Mouse (Mus musculus) heart, postnatal 14 days (tissue): ENCODE measurements at regions not wholly inside any gene's neighbourhood (a gene's known extent, or its start where the extent isn't known, plus 50 kb on each side); places are given as distances from the start of the nearest gene placed in this dataset.

ENCODE experiments used
- DNase-seq, 2 experiments: peaks; one replicate each; pipeline ENCODE4 v3.0.0; 2021 to 2022
- intact Hi-C: fragments of 180-260 bp; cut with DNase I; formaldehyde crosslinking; loops from one replicate; pipeline ENCODE4 v1.15.1; 2025

DNA sequence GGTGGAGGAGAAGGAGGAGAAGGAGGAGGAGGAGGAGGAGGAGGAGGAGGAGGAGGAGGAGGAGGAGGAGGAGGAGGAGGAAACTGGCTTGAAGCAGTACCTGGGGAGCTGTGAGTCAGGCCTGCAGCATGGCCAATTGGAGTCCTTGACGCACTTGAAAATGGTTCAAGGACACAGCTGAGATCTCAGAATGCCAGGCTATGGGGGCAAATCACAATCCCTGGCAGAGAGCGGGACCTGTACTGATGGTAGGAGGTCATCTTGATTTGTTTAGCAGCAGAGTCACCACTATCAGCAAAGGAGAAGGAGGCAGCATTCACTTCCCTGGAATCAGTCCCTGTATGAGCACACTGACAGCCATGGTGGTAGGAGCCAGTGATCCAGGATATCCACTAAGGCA is 294.1 kb downstream of the Cog6 start:
- intact Hi-C loops = no loop called here

DNA sequence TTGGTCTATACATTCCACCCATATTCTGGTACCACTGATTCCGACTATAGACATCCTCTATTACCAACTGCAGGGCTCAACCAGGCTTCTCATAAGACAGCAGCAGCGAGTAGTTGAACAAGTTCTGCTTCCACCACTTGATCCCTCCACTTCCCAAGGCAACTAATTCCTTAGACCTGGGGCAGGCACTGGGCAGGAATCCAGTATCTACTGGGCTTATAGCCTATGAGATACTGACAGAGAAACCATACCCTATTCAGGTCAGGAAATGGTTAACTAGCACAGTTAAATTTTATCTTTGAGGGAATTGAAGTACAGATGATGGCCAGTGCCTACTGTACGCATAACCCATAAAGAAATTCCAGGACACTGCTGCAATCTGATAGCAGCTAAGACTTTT is 297.9 kb downstream of the Cog6 start:
- no peak for DNase-seq
- intact Hi-C loops = no loop called here

More for the DNA sequence above, 294.1 kb downstream of the Cog6 start:
- DNase-seq = no peak

DNA sequence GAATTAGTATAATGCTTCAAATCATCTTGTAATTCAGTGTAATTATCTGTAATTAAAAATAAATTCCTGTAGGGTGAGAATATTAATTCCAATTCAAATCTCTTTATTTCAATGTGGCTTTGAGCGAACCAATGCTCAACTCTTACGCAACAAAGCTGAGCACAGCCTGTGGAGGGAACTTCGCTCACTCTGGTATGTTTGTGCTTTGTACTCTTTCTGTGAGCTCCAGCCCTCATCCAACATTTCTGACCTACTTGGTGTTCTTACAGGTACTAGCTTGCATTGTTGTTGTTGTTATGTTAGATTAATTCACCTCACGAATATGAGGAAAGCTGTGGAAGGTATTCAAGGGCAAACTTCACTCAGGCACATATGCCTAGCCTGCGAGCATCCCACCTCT is 299.7 kb downstream of the Cog6 start:
- intact Hi-C loops = no loop called here

DNA sequence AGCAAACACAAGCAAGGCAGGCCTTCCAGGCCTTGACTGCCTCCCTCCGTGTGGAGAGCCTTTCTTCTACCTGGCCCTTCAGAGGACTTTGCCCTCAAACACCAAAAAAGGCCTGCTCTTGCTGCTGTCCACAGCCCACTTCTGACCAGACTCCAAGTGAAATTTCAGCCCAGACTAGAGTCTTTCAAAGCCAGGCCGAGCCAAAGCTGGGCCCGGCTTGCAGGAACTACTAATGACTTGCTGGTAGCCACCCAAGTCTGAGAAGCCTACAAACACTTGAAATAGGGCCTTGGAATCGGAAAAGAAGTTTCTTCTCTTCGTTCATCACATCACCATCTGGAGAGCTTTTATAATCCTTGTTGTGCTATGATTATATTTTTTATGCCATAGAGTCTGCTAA is 304.9 kb downstream of the Cog6 start:
- intact Hi-C loops = no loop called here
- peak; percentile 9 to 40 for DNase-seq

More for the DNA sequence above, 299.7 kb downstream of the Cog6 start:
- no peak for DNase-seq

DNA sequence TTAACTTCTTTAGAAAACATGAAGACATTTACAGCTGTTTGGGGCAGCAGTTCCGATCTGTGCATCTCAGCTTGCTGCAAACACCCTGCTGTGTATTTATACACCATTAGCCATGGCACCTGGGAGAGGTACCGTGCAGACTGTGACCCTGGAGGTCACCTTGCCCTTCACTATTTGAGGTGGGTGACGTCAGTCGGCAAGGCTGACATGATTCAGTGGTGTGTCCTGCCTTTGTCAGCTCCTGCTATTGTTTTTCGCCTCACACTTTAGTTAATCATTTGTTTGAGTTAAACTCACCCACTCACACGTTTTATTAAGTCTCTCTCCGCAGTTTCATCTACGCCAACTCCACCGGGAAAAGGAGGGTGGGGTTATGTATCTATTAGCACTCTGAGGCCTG is 305.9 kb downstream of the Cog6 start:
- DNase-seq = no peak
- intact Hi-C loops = no loop called here

DNA sequence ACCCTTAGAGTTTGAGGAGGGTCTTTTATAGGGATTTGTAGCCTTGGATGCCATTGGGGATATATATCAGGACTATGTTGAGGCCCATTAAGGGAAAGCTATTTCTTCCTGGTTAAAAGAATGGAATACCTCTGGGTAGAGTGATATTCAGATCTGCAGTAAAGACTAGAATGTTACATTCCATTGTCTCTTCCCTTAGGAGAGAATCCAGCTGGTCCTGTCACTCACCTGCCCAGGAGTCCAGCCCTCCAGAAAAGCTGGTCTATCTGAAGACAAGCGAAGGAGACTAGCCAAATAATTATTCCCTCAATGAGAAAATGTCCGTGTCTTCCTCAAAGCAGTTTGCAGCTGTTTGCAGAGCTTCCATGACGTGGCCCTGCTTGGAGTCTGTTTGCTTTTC is 308.3 kb downstream of the Cog6 start:
- intact Hi-C loops = no loop called here
- no peak for DNase-seq

DNA sequence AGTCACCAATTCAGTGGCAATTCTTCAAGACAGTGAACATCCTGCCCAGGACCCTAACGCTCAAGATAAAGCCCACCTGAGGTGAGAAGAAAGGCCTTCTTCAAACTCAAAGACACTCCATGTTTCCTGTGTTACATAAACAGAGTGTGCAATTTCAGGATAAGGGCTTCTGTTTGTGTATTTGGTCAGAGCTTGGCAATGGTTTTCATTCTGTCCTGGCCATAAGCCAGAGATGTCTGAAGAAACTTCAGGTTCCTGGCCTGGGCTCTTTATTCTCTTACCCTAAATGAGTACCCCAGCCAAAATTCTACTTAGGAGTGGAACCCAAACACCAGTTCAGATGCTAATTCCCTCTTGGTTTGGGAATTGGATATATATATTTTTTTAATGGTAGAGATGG is 308.7 kb downstream of the Cog6 start:
- DNase-seq = peak; percentile 15 to 17
- intact Hi-C loops = no loop called here

DNA sequence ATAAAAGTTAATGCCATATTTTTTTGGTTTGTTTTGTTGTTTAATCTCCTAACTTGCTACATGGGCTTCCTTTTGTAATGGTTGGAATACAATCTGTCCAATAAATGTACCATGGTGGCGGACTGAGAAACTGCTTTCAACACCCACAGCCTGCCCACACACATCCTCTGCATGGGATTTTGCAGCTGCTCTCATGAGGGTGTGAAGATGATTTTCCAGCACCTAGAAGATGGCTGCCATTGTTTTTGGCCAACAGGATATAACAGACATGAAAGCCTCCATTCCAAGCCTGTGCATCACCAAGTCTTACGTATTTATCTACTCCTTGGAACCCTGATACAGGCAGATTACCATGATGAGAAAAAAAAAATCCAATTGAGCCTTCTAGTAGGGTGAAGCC is 310.4 kb downstream of the Cog6 start:
- DNase-seq = no peak
- intact Hi-C loops = no loop called here

DNA sequence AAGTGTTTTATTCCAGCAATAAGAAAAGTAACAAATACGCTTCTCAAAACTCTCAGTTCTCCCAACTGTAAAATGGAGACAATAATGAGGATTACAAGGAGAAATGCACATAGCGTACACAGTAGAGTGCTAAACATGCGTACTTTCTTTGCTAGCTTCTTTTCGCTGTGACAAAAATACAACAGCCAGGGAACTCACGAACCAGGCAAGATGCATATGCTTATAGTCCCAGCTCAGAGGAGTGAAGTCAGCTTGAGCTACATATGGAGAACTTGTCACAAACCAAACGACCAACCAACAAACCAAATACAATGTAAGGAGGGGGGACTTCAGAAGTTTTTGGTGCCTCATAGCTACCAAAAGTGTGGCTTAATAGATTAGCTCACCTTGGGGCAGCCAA is 313.3 kb downstream of the Cog6 start:
- no peak for DNase-seq
- intact Hi-C loops = no loop called here

DNA sequence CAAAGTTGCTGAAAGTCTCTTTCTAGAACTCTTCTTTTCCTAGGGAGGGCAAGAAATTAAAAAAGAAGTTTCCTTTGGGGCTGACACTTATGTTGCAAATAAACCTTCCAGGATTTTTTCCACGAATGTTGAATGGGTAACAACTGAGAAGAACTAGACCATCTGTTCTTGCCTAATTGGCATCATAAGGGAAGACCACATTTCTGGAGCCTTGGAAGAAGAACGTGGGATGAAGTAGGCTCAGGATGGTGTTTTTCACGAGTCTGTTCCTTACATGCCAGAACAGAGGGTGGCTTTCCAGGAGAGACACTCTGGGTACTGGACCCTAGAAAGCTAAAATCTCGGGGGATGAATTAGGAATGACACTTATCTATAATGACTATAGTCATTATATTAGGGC is 314.1 kb downstream of the Cog6 start:
- intact Hi-C loops = no loop called here

DNA sequence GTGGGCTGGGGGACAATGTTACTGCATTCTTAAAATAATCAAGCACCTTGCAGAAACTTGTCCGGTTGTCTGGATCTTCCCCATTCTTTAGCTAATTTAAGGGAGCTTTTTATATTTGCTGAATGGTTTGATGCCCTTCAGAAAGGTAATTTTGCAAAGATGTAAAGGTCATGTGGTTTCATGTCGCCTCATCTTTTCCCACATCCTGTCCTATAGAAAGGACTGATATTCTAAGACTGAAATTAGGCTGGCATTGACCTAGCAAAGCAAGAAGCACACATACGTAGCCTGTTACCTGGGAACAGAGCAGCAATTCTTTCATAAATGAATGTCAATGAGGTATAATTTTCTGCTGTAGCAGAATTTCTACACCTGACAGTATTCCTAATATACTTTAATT is 315.4 kb downstream of the Cog6 start:
- DNase-seq = no peak

More for the DNA sequence above, 314.1 kb downstream of the Cog6 start:
- DNase-seq = no peak

DNA sequence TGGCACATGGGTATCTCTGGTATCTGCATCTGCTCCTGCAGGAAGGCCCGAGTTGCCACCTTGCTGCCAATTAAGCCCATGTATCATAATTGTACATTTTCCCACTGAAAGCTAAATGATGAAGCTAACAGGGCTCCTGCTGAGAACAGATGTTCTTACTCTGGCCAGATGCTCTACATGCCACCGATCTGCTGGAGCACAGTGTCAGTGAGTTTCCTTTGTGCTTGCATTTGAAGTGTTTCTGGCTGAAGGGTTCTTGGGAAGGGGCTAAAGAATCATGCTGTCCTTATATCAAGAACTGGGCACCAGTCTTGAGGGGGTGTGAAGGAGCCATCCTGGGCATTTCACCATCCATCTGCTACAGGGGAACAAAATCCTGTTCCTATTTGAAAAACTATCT is 323.2 kb downstream of the Cog6 start:
- intact Hi-C loops = no loop called here
- no peak for DNase-seq

More for the DNA sequence above, 315.4 kb downstream of the Cog6 start:
- intact Hi-C loops = no loop called here

DNA sequence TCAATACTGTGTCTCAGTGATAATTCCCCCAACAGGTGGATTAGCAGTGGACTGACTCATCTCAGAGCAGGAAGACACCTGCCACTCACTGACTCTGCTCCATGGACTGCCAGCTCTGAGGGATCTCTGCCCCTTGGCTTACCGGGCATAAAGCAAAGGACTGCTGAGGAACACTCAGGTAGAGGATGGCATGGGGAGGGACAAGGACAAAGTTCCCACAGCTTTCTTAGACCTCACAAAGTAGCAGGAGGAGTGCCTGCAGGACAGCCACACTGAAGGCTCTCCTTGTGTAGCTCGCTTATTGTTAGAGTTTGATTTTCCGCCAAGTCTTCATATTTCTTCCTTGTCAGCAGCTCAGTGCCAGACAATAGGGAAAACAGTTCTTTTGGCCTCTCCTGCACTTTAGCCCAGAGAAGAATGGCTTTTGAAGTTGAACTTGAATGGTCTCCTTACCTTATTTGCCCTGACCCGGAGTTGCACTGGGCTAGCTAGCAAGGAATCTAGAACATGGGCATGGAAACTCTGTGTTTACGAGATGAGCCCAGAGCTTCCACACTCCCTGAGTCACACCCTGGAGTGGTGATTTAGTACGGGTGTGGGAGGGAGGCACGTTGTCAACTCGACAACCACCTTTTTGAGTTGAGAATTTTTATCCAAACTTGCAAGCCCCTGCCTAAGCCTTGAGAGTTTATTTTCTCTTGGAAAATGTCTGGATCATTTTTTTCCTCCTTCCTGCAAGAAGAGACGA is 331.4 kb downstream of the Cog6 start:
- DNase-seq = peak; percentile 18 to 38
- intact Hi-C loops = loop anchor here (5.0 kb wide), 1 partner anchor 423 kb away; no protein-coding TSS in a partner anchor

DNA sequence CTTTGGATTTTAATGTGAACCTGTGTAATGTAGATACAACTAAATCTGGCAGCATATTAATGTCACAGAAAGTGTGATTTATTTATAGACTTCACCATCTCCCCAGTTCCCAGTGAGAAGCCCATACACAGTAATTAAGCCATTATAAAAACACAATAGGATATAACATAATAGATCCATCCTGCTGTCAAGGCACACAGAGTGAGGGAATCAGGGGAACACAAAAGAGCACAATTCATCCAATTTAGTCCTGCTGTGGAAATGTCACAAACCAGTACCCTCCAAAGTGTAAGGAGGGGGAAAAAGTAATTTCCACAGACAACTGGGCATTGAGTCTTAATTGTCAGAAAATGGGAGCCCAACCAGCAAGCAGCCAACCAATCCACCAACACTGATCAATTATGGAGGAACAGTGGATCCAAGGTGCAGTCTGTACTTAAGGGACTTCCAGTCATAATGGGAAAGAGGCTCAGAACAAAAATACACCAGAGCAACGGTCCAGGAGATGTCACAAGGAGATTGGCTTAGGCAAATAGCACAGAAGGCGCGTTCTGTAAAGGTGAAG is 336.1 kb downstream of the Cog6 start:
- DNase-seq = no peak
- intact Hi-C loops = loop anchor here (5.0 kb wide), 1 partner anchor 34 kb away; no protein-coding TSS in a partner anchor

DNA sequence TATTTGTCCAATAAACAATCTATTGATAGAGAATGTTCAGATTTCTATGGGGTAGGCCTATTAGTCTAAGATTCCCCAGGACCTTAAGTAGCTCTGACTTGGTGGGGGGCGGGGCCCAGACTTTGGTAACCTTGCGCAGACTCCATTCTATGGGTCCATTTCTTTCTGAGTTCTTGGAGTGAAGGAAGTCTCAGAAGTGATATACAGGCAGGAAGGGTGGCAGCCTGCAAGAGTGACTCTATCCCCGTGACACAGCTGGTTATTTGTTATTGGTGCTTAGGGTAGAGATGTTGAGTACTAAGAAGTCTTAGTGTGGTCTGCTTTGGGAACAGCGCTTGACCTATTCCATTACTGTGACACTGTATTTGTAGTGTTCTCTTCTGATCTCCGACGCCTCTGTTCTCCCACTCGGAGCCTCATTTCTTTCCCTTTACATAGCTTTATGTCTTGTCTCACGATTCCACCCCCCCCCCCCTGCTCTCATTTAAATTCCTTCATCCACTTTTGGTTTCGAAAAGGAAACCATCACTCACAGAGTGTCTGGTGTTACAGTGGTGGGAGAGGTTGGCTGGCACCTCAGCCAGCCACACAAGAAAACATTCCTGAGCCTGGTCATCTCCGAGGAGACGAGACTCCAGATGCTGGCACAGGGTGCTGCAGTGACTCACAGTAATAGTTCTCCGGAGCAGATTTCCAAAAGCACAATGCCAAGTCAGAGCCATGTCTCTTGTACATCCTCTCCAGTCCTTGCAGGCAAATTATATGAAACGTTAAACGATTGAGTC is 340.0 kb downstream of the Cog6 start:
- intact Hi-C loops = no loop called here
- no peak for DNase-seq

DNA sequence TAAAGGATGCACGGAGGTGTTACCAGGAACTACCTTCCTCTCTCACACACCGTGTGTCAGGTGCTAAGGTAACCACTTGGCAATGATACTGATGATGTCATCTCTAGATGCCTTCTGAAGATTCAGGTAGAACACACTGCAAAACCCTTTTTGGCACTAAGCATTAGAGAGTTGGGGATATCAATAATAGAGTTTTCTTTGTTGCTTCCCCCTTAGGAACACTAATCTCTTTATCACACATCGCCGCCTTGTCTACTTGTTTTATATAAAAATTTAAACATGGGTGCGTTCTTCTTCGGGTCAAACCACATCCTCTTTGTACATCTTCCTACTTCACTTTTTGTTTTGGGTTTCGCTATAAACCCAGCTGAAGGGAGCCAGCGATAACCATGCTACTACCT is 346.4 kb downstream of the Cog6 start:
- intact Hi-C loops = no loop called here
- no peak for DNase-seq

DNA sequence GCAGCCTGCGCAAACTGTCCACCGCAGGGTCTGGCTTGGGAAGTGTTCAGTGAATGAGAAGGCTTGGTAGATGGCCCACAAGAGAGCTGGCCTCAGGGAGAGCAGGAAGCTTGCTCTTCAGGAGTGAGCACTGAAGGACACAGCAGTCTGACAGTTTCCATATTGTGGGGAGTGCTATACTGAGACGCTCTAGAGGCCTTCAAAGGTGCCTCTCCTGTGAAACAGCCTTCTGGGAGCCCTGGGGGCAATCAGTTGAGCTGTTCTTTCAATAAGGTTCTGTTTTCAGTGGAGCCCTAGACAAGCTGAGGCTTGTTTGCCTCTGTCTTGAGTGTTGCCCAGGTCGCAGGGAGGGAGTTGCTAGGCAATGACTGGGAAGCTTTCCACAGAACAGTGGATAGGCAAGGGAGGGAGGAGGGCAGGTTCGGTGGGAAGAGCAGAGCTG is 353.9 kb downstream of the Cog6 start:
- DNase-seq = no peak
- intact Hi-C loops = no loop called here

DNA sequence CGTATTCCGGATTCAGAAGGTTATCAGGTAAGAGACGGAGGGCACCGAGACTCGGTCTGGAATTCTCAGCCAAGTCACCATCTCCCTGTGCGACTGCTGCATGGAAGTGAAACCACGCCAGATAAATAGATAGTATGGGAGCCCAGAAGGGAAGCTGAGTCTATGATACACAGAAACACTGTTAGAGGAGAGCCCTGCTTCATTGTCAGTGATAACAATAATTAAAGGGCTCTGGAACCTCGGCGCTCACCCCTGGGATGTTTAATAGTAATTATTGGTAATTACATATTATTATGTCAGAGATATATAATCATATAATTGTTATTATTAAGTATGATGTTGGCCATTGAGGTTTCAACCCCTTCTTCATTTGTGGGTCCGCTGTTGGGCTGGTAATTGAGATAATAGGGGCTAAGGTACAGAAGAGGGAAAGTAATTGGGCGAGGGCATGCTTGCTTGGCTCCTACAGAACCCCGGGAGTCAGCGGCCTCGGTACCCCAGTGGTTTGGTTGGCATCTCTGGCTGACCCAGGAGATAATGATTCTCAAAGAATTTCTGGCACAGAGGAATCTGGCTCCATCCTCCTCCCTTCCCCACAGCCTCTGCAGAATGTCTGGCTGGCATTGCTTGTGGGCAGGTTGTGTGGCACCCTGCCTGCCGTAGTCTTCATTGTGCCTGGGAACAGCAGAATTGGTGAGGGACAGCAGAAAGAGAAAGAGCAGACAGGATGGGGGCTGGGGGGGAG is 354.7 kb downstream of the Cog6 start:
- no peak for DNase-seq
- intact Hi-C loops = no loop called here

DNA sequence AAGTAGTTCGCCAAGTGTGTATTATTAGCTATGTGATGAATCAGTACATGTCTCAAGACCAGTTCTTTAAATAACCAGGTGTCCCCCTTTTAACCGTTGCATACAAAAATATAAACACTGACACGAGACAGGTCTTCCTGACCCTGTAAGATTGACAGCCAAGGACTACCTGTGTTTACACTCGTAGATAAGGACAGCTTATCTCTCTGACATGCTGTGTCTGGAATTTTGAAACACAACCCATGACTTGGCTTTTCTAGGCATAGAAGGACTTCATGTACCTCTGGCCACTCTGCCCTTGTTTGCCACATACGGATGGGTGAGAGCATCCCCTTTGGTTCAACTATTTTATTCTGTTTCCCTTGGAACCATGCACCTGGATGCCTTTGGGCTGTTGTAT is 364.0 kb downstream of the Cog6 start:
- intact Hi-C loops = no loop called here
- no peak for DNase-seq

DNA sequence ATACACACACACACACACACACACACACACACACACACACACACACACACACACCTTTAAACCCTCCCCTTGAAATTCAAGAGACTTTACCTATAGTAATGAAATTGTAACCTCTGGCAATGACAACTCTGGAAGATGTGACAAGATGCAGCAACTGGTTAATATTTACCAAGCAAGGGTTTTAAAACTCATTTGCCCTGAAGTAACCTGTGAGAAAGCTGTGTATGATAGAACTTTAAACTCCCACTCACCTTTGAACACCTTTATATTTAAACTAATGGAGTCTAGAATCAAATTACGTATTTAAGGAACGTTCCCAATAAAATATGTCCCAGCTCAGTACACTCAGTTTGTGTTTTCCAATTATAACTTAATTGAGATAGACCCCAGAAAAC is 364.6 kb downstream of the Cog6 start:
- intact Hi-C loops = no loop called here

More for the DNA sequence above, 364.6 kb downstream of the Cog6 start:
- no peak for DNase-seq
